Mouse (Mus musculus) retina, adult 2 months (tissue): Measurements from ENCODE around the gene Gm13090.

Experiments used
- DNase-seq: peaks from one replicate; pipeline ENCODE4 v3.0.0-alpha.2; 2012; ENCODE audit warnings: low read depth, low spot score

The Gm13090 gene

DNA sequence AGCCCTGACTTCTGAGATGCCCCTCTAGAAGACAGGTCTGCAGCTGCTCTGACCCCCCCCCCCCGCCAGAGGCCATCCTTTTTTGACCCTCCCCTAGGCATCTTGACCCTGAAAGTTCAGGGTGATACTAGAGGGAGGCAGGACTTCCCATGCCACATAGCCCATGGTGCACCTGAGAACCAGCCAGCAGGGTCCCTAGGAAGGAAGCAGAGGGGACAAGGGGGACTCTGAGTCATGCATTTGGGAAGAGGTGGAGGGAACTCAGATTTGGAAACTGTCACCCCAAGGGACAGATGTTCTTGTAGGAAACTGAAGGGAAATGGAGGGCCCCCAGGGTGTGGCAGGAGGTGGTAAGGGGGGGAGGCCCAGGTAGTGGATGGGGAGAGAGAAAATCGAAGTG lies 49.2 kb downstream of the Gm13090 start:
- no peak for DNase-seq

DNA sequence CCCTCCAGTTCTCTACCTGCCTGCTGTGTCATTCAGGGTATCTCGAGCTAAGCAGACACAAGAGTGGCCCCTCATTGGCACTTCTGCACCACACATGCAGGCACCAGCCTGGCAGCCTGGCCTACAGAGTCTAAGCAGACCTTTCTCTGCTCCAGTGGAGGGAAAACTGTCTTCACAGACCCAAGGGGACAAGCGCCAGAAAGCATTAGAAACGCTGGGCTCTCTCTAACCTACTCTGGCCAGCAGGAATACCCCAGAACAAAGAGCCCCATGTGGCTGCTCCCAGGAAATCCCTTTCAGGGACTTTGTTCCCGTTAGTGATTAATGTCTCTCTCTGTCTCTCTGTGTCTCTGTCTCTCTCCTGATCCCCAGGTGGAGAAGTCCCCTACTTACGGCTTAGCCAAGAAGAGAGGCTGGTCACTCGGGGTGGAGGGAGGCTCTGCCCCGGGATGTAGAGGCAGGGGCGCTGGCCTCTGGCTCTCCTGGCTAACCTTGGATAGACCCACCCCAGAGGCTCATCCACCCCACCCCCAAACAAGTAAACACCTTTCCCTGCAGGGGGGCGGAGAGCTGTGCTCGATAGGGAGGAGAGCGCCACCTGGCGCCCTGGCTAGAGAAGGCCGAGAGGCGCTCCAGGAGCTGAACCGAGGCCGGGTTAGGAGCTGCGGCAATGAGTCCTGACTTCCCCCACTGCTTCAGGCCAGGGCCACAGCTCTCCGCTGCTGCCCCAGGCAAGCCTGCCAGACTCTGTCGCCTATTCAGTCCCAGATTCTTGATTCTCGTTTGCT lies 49.9 kb downstream of the Gm13090 start:
- DNase-seq: no peak

- no peak for DNase-seq
These were observed 51.1 kb downstream of the Gm13090 start for GRCm38 (mm10) chr4:151140368-151140982.
